Comparison of ENCODE assay signal across 7 mouse cellular contexts in genomic region chr10:88380430-88381060, GRCm38 (mm10). TPM values are rescaled to one million over a fixed set of nuclear protein-coding genes. Genes with fewer than 3 reads are reported as not detected.
DNase-seq lines count a peak whose midpoint lies in the region; ATAC-seq and TF ChIP-seq lines count a peak whose summit lies in the region.

No protein-coding gene starts in this region.

- no peak overlapping the region for H3K9ac ChIP-seq in ES-Bruce4 (ENCODE audit: low read depth, poor library complexity, severe bottlenecking)
- H3K9ac ChIP-seq in heart, postnatal 0 days (replicated peaks; ENCODE audit: low read depth, low read length): peak overlapping the region; percentile 69; the same call in 1 of the 2 replicates
- H3K9ac ChIP-seq in limb, embryonic 13.5 days: peak overlapping the region; percentile 82; the same call in 1 of the 2 replicates
- no peak overlapping the region for H3K9ac ChIP-seq in stomach, postnatal 0 days (ENCODE audit: low read length)

- peak overlapping the region; percentile 90 for H3K4me2 ChIP-seq in heart, postnatal 0 days (ENCODE audit: low read depth, low read length)
- peak overlapping the region; percentile 81 for H3K4me2 ChIP-seq in limb, embryonic 13.5 days (replicated peaks)
- peak overlapping the region; percentile 92 for H3K4me2 ChIP-seq in stomach, postnatal 0 days (replicated peaks; ENCODE audit: low read depth)

- ATAC-seq in heart, postnatal 0 days (ENCODE audit: insufficient read depth, low read depth): no peak
- ATAC-seq in limb, embryonic 13.5 days (ENCODE audit: low FRiP score, low read depth): no peak
- ATAC-seq in stomach, postnatal 0 days (ENCODE audit: low FRiP score, low TSS enrichment): no peak

- peak overlapping the region; percentile 77 for H3K4me3 ChIP-seq in ES-Bruce4 (ENCODE audit: low read depth, low read length)
- H3K4me3 ChIP-seq in bone marrow macrophage, adult 2 months (ENCODE audit: insufficient read depth, low read length): peak overlapping the region; percentile 73
- H3K4me3 ChIP-seq in heart, postnatal 0 days (ENCODE audit: low read depth, low read length): peak overlapping the region; percentile 75
- H3K4me3 ChIP-seq in limb, embryonic 13.5 days: peak overlapping the region; percentile 77
- H3K4me3 ChIP-seq in stomach, postnatal 0 days (ENCODE audit: low read depth, low read length): peak overlapping the region; percentile 75; the same call in 1 of the 2 replicates

- no peaks in the 10 kb centered on the region for H3K9me3 ChIP-seq in ES-Bruce4 (replicated peaks; ENCODE audit: control insufficient read depth, insufficient read depth, low read length, poor library complexity, severe bottlenecking)
- H3K9me3 ChIP-seq in heart, postnatal 0 days (replicated peaks; ENCODE audit: control insufficient read depth, low read length): no peaks in the 10 kb centered on the region
- no peaks in the 10 kb centered on the region for H3K9me3 ChIP-seq in limb, embryonic 13.5 days
- no peaks in the 10 kb centered on the region for H3K9me3 ChIP-seq in stomach, postnatal 0 days (ENCODE audit: control insufficient read depth, low read length)

- DNase-seq in heart, postnatal 0 days (ENCODE audit: low spot score): no peak
- DNase-seq in stomach, postnatal 0 days (ENCODE audit: low spot score): peak; percentile 34
- DNase-seq in thymus, postnatal 0 days (ENCODE audit: low spot score): no peak
- no peak for DNase-seq in ovary, postnatal 36 days (ENCODE audit: low spot score)

- WGBS in heart, postnatal 0 days: 60% methylated on average over 14 of the region's 14 CpGs
- 35% methylated on average over 14 of the region's 14 CpGs for WGBS in limb, embryonic 13.5 days
- 53% methylated on average over 14 of the region's 14 CpGs for WGBS in stomach, postnatal 0 days

- no peak for TF ChIP-seq POLR2A in ES-Bruce4 (IDR thresholded peaks at IDR 0.05; ENCODE audit: insufficient read depth, low read length)
- no peak for TF ChIP-seq POLR2A in bone marrow macrophage, adult 2 months (IDR thresholded peaks at IDR 0.05; ENCODE audit: borderline replicate concordance, low read depth, low read length)

- peaks cover 2% of the 10 kb centered on the region for H3K4me1 ChIP-seq in ES-Bruce4 (ENCODE audit: control insufficient read depth, insufficient read depth, low read length)
- peaks cover 44% of the 10 kb centered on the region for H3K4me1 ChIP-seq in bone marrow macrophage, adult 2 months (ENCODE audit: control insufficient read depth, insufficient read depth, low read length)
- H3K4me1 ChIP-seq in heart, postnatal 0 days (ENCODE audit: control insufficient read depth, insufficient read depth): peaks cover 29% of the 10 kb centered on the region
- peaks cover 25% of the 10 kb centered on the region for H3K4me1 ChIP-seq in limb, embryonic 13.5 days
- peaks cover 3% of the 10 kb centered on the region; the same call in 1 of the 2 replicates for H3K4me1 ChIP-seq in stomach, postnatal 0 days (replicated peaks; ENCODE audit: control insufficient read depth, insufficient read depth)

- TF ChIP-seq CTCF in ES-Bruce4 (IDR thresholded peaks at IDR 0.05; ENCODE audit: low read depth, low read length): no peak
- TF ChIP-seq CTCF in bone marrow macrophage, adult 2 months (IDR thresholded peaks at IDR 0.05; ENCODE audit: low read depth, low read length): no peak
- no peak for TF ChIP-seq CTCF in heart, postnatal 0 days (IDR thresholded peaks at IDR 0.05; ENCODE audit: low read depth)
- TF ChIP-seq CTCF in stomach, postnatal 0 days (IDR thresholded peaks at IDR 0.05; ENCODE audit: low read depth): no peak

- no peaks in the 10 kb centered on the region for H3K36me3 ChIP-seq in ES-Bruce4 (ENCODE audit: control insufficient read depth, insufficient read depth, low read length, poor library complexity, severe bottlenecking)
- no peaks in the 10 kb centered on the region for H3K36me3 ChIP-seq in heart, postnatal 0 days (replicated peaks; ENCODE audit: control insufficient read depth, insufficient read depth, low read length)
- H3K36me3 ChIP-seq in limb, embryonic 13.5 days: no peaks in the 10 kb centered on the region
- no peaks in the 10 kb centered on the region for H3K36me3 ChIP-seq in stomach, postnatal 0 days (ENCODE audit: control insufficient read depth, insufficient read depth, low read length)

- H3K27ac ChIP-seq in ES-Bruce4 (ENCODE audit: insufficient read depth, low read length): no peak overlapping the region
- peak overlapping the region; percentile 50; the same call in 1 of the 2 replicates for H3K27ac ChIP-seq in bone marrow macrophage, adult 2 months (ENCODE audit: insufficient read depth, low read depth, low read length)
- H3K27ac ChIP-seq in heart, postnatal 0 days (ENCODE audit: low read depth): peak overlapping the region; percentile 77
- H3K27ac ChIP-seq in limb, embryonic 13.5 days: no peak overlapping the region
- no peak overlapping the region for H3K27ac ChIP-seq in stomach, postnatal 0 days (replicated peaks)

- TF ChIP-seq EP300 in ES-Bruce4 (IDR thresholded peaks at IDR 0.05; ENCODE audit: insufficient read depth, low read depth, low read length): no peak
- TF ChIP-seq EP300 in heart, postnatal 0 days (IDR thresholded peaks at IDR 0.05; ENCODE audit: low read depth): no peak
- no peak for TF ChIP-seq EP300 in stomach, postnatal 0 days (optimal IDR thresholded peaks at IDR 0.05)

- H3K27me3 ChIP-seq in ES-Bruce4 (ENCODE audit: control insufficient read depth, insufficient read depth, low read length, poor library complexity, severe bottlenecking): no peaks in the 10 kb centered on the region
- H3K27me3 ChIP-seq in heart, postnatal 0 days (ENCODE audit: control insufficient read depth, insufficient read depth, low read length): no peaks in the 10 kb centered on the region
- no peaks in the 10 kb centered on the region for H3K27me3 ChIP-seq in limb, embryonic 13.5 days
- no peaks in the 10 kb centered on the region for H3K27me3 ChIP-seq in stomach, postnatal 0 days (ENCODE audit: control insufficient read depth, insufficient read depth, low read length)

RNA-seq across cellular contexts. Expression of gene Gnptab, which starts 1.6 kb away (rescaled TPM):
- 21.2 and 25.7 TPM in 2 replicates for polyA plus RNA-seq in ES-Bruce4 (2011; ENCODE audit: insufficient read depth, insufficient read length, low read depth, missing spikeins)
- 22.9 and 26.8 TPM in 2 replicates for polyA plus RNA-seq in bone marrow macrophage, adult 2 months (2012; ENCODE audit: insufficient read depth, insufficient read length, missing spikeins)
- total RNA-seq in heart, postnatal 0 days (2014; rRNA removed; ENCODE audit: low replicate concordance): 15.8 and 18.8 TPM in 2 replicates
- polyA plus RNA-seq in heart, postnatal 0 days (2015; fragmentation: Nextera tagmentation; extraction: Ambion mirVana): 8.4 and 9.7 TPM in 2 replicates
- polyA plus RNA-seq in limb, embryonic 13.5 days (2015; fragmentation: Nextera tagmentation; extraction: Ambion mirVana): 8.2 and 8.7 TPM in 2 replicates
- 4.4 and 4.8 TPM in 2 replicates for polyA plus RNA-seq in stomach, postnatal 0 days (2015; fragmentation: Nextera tagmentation; extraction: Ambion mirVana)
- polyA plus RNA-seq in thymus, postnatal 0 days (2015; fragmentation: Nextera tagmentation; extraction: Ambion mirVana): 8.6 and 9.6 TPM in 2 replicates

RNA-seq across cellular contexts. Expression of gene Dram1, which starts 1.7 kb away (rescaled TPM):
- 0.57 and 0.72 TPM in 2 replicates for polyA plus RNA-seq in ES-Bruce4 (2011; ENCODE audit: insufficient read depth, insufficient read length, low read depth, missing spikeins)
- polyA plus RNA-seq in bone marrow macrophage, adult 2 months (2012; ENCODE audit: insufficient read depth, insufficient read length, missing spikeins): 76.0 and 77.0 TPM in 2 replicates
- 1.5 and 2.2 TPM in 2 replicates for total RNA-seq in heart, postnatal 0 days (2014; rRNA removed; ENCODE audit: low replicate concordance)
- polyA plus RNA-seq in heart, postnatal 0 days (2015; fragmentation: Nextera tagmentation; extraction: Ambion mirVana): 1.2 and 1.8 TPM in 2 replicates
- 0.83 and 1.0 TPM in 2 replicates for polyA plus RNA-seq in limb, embryonic 13.5 days (2015; fragmentation: Nextera tagmentation; extraction: Ambion mirVana)
- 2.4 and 2.8 TPM in 2 replicates for polyA plus RNA-seq in stomach, postnatal 0 days (2015; fragmentation: Nextera tagmentation; extraction: Ambion mirVana)
- 8.6 and 9.8 TPM in 2 replicates for polyA plus RNA-seq in thymus, postnatal 0 days (2015; fragmentation: Nextera tagmentation; extraction: Ambion mirVana)

Comparison
In these comparisons a context has a peak if more than half of its experiments do, and no peak if none do; other contexts are left out.
1. H3K27ac ChIP-seq: peak in bone marrow macrophage, adult 2 months (single experiment) and heart, postnatal 0 days (single experiment); none in ES-Bruce4 (single experiment), limb, embryonic 13.5 days (single experiment) and stomach, postnatal 0 days (single experiment).
2. H3K9ac ChIP-seq: peak in heart, postnatal 0 days (single experiment) and limb, embryonic 13.5 days (single experiment); none in ES-Bruce4 (single experiment) and stomach, postnatal 0 days (single experiment).
3. Peak in every context shown above with its lines, with median percentiles within 50 percentile points of each other: H3K4me3 ChIP-seq and H3K4me2 ChIP-seq.